Mouse (Mus musculus) lung, adult 2 months (tissue): ENCODE measurements around the gene Dcaf17.

Source experiments
- CTCF ChIP-seq: fragments of 200-500 bp; IDR thresholded peaks from 2 replicates; pipeline ENCODE4 v1.5.1; 2011; ENCODE audit warnings: mild to moderate bottlenecking, low read length, control low read depth; ENCODE audit not compliant: insufficient read depth
- POLR2A ChIP-seq: fragments of 200-500 bp; IDR thresholded peaks from 2 replicates; pipeline ENCODE4 v1.6.1; 2011; ENCODE audit warnings: low read depth, mild to moderate bottlenecking, control low read depth, low read length, borderline replicate concordance; ENCODE audit errors: extremely low read depth

DNA sequence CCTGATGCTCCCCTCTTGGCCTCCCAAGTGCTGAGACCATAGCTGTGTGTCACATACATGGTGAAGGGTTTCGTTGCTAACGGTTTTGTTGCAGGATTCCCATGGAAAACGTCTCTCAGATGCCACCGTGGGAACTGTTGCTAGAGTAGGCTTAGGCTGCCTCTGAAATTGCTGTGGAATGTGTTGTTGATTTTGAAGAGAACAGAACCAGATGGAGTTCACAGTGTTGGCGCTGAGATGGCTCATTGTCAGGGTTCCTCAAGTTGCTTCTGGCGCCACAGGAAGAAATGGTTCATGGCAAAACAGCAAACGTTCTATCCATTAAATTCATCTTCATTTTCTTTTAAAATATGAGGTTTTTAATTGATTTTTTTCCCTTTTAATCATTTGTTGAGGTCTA lies 27.3 kb downstream of the Dcaf17 start:
- TF ChIP-seq CTCF (no peak), POLR2A (no peak)
